Mouse (Mus musculus) forebrain, embryonic 16.5 days (tissue): ENCODE data around the gene Hipk2. TPM values are rescaled to one million over a fixed set of nuclear protein-coding genes. Genes with fewer than 3 reads are reported as not detected.

Source experiments
- ATAC-seq: fragments of 200-750 bp; cut with Nextera tagmentation; 2 replicates; pipeline ENCODE4 v1.8.0; 2017; ENCODE audit warnings: mild to moderate bottlenecking, moderate library complexity
- H3K27ac ChIP-seq: fragments of 300-500 bp; sonication (generic); 2 replicates; pipeline ENCODE4 v1.5.1; 2014; ENCODE audit warnings: low read length, control low read depth
- H3K27me3 ChIP-seq: fragments of 300-500 bp; sonication (generic); replicated peaks from 2 replicates; pipeline ENCODE4 v1.6.1; 2014; ENCODE audit warnings: low read length; ENCODE audit not compliant: control insufficient read depth, insufficient read depth
- H3K36me3 ChIP-seq: fragments of 300-500 bp; sonication (generic); 2 replicates; pipeline ENCODE4 v1.6.1; 2014; ENCODE audit not compliant: control insufficient read depth, insufficient read depth
- H3K4me1 ChIP-seq: fragments of 300-500 bp; sonication (generic); replicated peaks from 2 replicates; pipeline ENCODE4 v1.6.1; 2014; ENCODE audit warnings: low read length; ENCODE audit not compliant: control insufficient read depth, insufficient read depth
- H3K4me2 ChIP-seq: fragments of 300-500 bp; sonication (generic); 2 replicates; pipeline ENCODE4 v1.6.1; 2014; ENCODE audit warnings: mild to moderate bottlenecking, low read length, control low read depth
- H3K4me3 ChIP-seq: fragments of 300-500 bp; sonication (generic); replicated peaks from 2 replicates; pipeline ENCODE4 v1.5.1; 2014; ENCODE audit warnings: mild to moderate bottlenecking, low read length, control low read depth
- H3K9ac ChIP-seq: fragments of 300-500 bp; sonication (generic); replicated peaks from 2 replicates; pipeline ENCODE4 v1.6.1; 2014; ENCODE audit warnings: low read depth, low read length, control low read depth
- H3K9me3 ChIP-seq: fragments of 300-500 bp; sonication (generic); 2 replicates; pipeline ENCODE4 v1.6.1; 2016; ENCODE audit warnings: low read length; ENCODE audit not compliant: control insufficient read depth
- WGBS: fragments of 180-500 bp; shearing (Covaris S2); extraction: QIAGEN DNeasy Blood & Tissue Kit; methylation state at CpG from one replicate; pipeline ENCODE4 v1.1.7; 2014; 5-methylcytosine and 5-hydroxymethylcytosine counted together
- polyA plus RNA-seq: library from polyadenylated mRNA; unstranded; fragments of >200 nt; fragmentation: Nextera tagmentation; extraction: Ambion mirVana; gene quantifications from 2 replicates; pipeline ENCODE4 v1.2.1, GENCODE M21; 2015

Gene Hipk2
- polyA plus RNA-seq, 1 experiment from 2014 or later: 29.2 TPM

DNA sequence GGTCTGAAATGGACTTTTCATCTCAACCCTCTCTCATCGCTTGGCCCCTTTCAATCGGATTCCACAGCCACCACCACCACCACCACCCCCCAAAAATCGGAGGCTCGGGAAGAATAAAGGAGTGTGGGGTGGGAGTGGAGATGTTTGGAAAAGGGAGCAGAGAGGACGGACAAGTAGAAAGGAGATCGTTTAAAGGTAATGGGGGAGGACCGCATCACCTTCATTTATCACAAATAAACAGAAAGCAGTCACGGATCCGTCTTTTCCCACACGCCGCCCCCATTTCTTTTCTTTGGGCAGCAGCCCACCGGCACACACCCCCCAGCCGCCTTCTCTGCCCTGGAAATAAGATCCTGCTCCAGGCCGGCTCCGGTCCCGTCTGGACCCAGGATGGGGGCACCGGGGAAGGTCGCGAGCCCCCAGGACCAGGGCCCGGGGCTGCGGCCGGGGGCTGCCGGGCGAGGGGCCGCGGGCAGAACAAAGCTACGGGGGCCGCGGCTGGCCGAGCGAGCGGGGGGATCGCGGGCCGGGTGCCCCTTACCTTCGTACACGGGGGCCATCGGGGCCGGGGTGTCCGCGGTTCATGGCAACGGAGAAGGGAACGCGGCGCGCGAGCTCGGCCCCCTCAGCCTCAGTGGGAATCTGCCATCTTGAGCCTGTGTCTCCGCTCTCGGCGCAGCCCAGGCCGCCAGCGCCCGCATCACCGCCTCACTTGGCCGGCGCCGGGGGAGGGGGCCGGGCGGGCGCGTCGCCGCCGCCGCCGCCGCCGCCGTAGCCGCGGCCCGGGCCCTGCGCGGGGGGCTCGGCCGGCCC, 501 bp downstream of the Hipk2 start, which contains the start of gene Tbxas1:
Gene Tbxas1 (plus strand): TSS at position 147 of the 813 bp plus-strand sequence.
- WGBS: 2% methylated on average over 73 of the region's 77 CpGs
- Histone ChIP-seq H3K4me2 (peak within 1 kb of the TSS; percentile 70), H3K4me1 (peaks cover 29% of the 10 kb centered on the region), H3K36me3 (no peaks in the 10 kb centered on the region), H3K27me3 (no peaks in the 10 kb centered on the region), H3K9ac (peak within 1 kb of the TSS; percentile 95), H3K27ac (peak within 1 kb of the TSS; percentile 89), H3K4me3 (peak within 1 kb of the TSS; percentile 67), H3K9me3 (no peaks in the 10 kb centered on the region)
- ATAC-seq: peak; percentile 47

DNA sequence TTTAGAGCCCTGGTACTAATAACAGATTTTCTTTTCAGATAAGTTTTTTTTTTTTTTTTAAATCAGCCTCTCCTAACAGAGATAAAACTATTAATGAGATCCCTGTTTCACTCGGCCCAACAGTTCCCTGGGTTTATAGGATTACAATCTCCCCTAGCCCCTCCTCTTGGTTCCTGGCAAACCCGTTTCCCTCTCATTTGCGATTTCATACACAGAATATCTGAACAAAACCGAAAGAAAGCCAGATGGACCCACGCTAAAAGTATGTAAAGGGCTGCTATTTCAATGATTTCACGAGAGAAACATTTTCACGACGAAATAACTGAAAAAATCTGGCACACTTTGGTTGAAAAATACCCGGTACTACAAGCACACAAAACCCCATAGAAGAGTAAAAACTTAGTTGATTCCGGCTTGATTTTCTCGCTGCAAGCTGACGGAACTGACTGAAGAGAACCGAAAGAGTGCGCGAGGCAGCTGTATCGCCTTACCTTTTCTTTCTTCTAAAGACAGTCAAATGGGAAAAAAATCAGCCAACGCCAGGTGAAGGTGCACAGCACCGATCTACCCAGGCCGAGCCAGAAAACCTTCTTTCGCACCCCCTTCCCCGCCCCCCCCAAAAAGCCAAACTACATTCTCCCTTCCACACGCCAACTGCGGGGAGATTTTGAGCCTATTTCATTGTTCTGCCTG, 1.3 kb downstream of the Hipk2 start:
- WGBS: under 1% methylated on average over 23 of the region's 23 CpGs

DNA sequence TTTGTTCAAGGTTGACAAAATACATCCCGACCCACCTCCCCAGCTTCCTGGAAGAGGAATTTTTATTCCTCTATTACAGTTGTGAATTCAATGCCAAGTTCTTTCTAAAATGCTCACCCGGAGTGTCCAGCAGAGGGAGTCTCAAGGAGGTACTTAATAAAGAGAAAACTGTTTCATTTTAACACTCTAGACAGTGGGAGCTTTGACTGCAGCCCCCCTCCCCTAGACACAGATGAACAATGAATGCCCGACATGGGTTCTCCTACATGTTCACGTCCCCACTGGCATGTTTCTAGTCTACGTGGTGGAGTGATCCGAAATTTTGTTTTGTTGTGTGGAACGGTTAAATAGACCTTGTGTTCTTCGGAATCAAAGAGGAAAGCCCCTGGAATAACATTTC, 1.9 kb downstream of the Hipk2 start:
- ATAC-seq: peak; percentile 24; the same call in 1 of the 2 replicates

More for the DNA sequence above, 1.3 kb downstream of the Hipk2 start:
- Histone ChIP-seq H3K4me1 (peaks cover 33% of the 10 kb centered on the region), H3K4me3 (peak overlapping the region; percentile 67), H3K9ac (peak overlapping the region; percentile 95), H3K4me2 (peak overlapping the region; percentile 70), H3K36me3 (no peaks in the 10 kb centered on the region), H3K27ac (peak overlapping the region; percentile 89), H3K27me3 (no peaks in the 10 kb centered on the region), H3K9me3 (no peaks in the 10 kb centered on the region)
- ATAC-seq: no peak

DNA sequence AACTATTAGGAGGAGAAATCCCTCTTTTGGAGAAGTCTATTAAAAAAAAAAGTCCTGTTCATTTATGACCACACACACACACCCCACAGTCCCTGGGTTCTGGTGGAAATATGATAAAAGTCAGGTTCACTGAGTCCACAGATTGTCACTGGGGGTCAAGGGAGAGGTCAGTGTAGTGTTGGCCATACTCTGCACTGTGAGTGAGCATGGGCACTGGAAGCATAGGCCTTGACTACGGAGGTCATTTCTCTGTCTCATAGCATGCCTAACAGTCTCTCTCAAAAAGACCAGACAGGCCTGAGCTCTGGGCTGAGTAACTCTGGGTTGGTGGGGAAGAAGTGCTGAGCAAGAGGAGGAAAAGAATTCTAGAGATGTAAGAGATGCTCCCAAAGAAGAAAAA, 2.6 kb downstream of the Hipk2 start:
- 74% methylated on average over 1 of the region's 1 CpGs for WGBS
- H3K9me3 ChIP-seq: no peaks in the 10 kb centered on the region

More for the DNA sequence above, 1.9 kb downstream of the Hipk2 start:
- H3K9me3 ChIP-seq: no peaks in the 10 kb centered on the region
- no peak overlapping the region for H3K27ac ChIP-seq
- H3K4me2 ChIP-seq: peak overlapping the region; percentile 70
- H3K4me3 ChIP-seq: peak overlapping the region; percentile 67
- H3K9ac ChIP-seq: peak overlapping the region; percentile 95
- WGBS: 1% methylated on average over 8 of the region's 8 CpGs
- H3K4me1 ChIP-seq: peaks cover 33% of the 10 kb centered on the region
- H3K27me3 ChIP-seq: no peaks in the 10 kb centered on the region
- no peaks in the 10 kb centered on the region for H3K36me3 ChIP-seq

DNA sequence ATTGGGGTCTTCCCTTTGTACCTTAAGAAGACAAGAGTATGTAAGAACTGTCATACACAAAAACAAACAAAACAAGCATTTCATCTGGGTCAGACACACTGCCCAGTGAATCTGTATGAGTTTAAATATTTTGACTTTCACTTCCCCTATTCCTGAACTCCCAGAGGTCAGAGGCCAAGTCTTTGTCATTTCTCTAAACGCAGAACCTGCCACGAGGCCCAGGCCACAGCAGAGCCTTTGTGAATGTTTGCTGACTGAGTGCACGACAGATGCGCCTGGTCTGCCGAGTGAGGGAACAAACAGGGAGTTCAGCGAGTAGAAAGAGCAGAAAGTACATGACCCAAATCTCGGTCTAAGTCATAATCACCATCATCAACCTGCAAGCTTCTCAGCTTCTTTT, 4.9 kb downstream of the Hipk2 start:
- H3K4me3 ChIP-seq: no peak overlapping the region
- no peaks in the 10 kb centered on the region for H3K36me3 ChIP-seq
- no peak overlapping the region for H3K4me2 ChIP-seq
- no peak for ATAC-seq
- no peak overlapping the region for H3K27ac ChIP-seq
- no peaks in the 10 kb centered on the region for H3K27me3 ChIP-seq
- no peaks in the 10 kb centered on the region for H3K9me3 ChIP-seq
- WGBS: 18% methylated on average over 7 of the region's 7 CpGs
- no peak overlapping the region for H3K9ac ChIP-seq
- peaks cover 40% of the 10 kb centered on the region for H3K4me1 ChIP-seq

More for the DNA sequence above, 2.6 kb downstream of the Hipk2 start:
- Histone ChIP-seq H3K27me3 (no peaks in the 10 kb centered on the region), H3K4me2 (peak overlapping the region; percentile 70), H3K36me3 (no peaks in the 10 kb centered on the region), H3K4me1 (peaks cover 33% of the 10 kb centered on the region), H3K27ac (no peak overlapping the region), H3K9ac (peak overlapping the region; percentile 37; the same call in 1 of the 2 replicates), H3K4me3 (peak overlapping the region; percentile 67; the same call in 1 of the 2 replicates)
- ATAC-seq: no peak

DNA sequence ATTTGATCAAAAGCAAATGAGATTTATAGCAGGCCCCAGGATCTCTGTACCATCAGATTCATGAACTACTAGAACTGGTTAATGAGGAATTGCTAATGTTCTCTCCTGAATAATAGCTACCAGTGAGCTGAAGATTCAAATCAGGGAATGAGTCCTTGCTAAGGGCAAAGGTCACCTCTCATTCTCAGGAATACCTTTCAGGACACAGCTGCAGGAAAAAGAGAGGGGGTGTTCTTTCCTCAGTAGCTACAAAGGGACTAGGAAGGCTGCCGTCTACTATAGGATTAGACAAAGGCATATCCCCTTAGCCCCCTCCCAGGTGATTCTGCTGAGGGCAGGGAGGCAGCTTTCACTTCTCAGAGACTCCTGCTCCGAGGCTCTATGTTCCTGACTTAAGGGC, 5.9 kb downstream of the Hipk2 start:
- Histone ChIP-seq H3K9ac (no peak overlapping the region), H3K36me3 (no peaks in the 10 kb centered on the region), H3K27ac (no peak overlapping the region), H3K4me3 (no peak overlapping the region), H3K4me2 (no peak overlapping the region), H3K27me3 (no peaks in the 10 kb centered on the region), H3K9me3 (no peaks in the 10 kb centered on the region), H3K4me1 (peaks cover 40% of the 10 kb centered on the region)
- no peak for ATAC-seq
- 21% methylated on average over 2 of the region's 2 CpGs for WGBS

DNA sequence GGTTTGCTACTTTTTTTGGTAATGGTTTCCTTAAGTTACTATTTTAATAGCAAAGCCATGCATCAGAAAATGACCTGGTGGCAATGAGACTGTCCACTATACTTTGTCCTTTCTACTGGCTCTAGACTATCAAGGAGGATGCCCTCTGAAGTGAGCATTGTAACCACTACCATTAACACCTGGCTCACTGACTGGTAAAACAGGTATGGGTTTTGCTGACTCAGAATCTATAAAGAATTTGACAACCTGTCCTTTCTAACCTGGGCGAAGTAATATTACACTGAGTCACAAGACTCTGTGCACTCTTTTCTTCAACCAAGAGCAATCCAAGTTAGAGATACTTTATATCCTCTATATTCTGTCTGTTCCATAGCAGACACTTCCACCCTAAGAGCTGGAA, 7.0 kb downstream of the Hipk2 start:
- H3K4me1 ChIP-seq: peaks cover 40% of the 10 kb centered on the region

DNA sequence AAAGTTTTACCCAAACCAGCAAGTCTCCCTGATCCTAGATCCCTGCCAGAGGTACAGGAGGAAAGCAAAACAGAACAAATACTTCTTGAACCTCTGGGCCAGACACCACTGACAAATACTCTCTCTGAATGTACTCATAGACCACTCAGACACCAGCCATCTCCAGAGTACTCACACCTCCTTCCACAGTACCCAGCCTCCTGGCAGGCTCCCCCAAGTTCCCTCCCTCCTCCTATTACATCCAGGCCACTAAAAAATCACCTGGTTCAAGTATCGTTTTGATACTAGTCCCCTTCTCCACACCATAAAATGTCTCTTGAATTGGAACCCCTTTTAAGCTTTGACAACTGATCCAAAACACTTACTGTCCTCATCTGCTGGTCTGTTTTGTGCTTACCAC, 8.7 kb downstream of the Hipk2 start:
- no peak overlapping the region for H3K9ac ChIP-seq
- H3K36me3 ChIP-seq: no peaks in the 10 kb centered on the region
- no peak for ATAC-seq
- peaks cover 26% of the 10 kb centered on the region for H3K4me1 ChIP-seq
- H3K9me3 ChIP-seq: no peaks in the 10 kb centered on the region
- no peak overlapping the region for H3K27ac ChIP-seq
- no peak overlapping the region for H3K4me3 ChIP-seq
- H3K4me2 ChIP-seq: no peak overlapping the region
- no peaks in the 10 kb centered on the region for H3K27me3 ChIP-seq
- 15% methylated on average over 1 of the region's 1 CpGs for whole genome bisulfite sequencing

More for the DNA sequence above, 7.0 kb downstream of the Hipk2 start:
- Histone ChIP-seq H3K9me3 (no peaks in the 10 kb centered on the region), H3K4me3 (no peak overlapping the region), H3K27ac (no peak overlapping the region), H3K9ac (no peak overlapping the region), H3K4me2 (no peak overlapping the region), H3K36me3 (no peaks in the 10 kb centered on the region), H3K27me3 (no peaks in the 10 kb centered on the region)
- ATAC-seq: no peak
- WGBS: 95% methylated on average over 1 of the region's 1 CpGs

DNA sequence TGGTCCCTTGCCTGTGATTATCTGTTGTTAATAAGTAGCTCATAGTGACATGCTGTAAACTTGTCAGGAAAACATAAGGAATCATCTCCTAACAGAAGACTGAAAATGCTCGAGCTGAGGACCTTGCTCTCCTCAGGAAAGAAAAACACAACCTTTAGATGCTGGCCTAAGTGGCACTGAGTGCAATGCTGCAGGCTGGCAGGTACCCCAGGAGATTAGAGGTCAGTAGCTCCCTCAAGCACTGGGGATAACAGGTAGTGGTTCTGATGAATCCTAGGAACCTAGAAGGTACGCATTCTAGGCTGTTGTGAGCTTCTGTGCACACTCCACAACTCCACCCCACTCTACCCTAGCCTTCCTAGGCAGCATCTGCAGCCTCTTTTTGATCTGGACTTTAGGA, 9.2 kb downstream of the Hipk2 start:
- Histone ChIP-seq H3K27ac (no peak overlapping the region), H3K36me3 (no peaks in the 10 kb centered on the region), H3K4me1 (peaks cover 21% of the 10 kb centered on the region), H3K27me3 (no peaks in the 10 kb centered on the region), H3K4me3 (no peak overlapping the region), H3K9ac (no peak overlapping the region), H3K4me2 (no peak overlapping the region), H3K9me3 (no peaks in the 10 kb centered on the region)
- WGBS: 69% methylated on average over 2 of the region's 2 CpGs
- no peak for ATAC-seq
